Mouse (Mus musculus) frontal cortex, postnatal 14 days (tissue): ENCODE measurements at regions not wholly inside any gene's neighbourhood (a gene's known extent, or its start where the extent isn't known, plus 50 kb on each side); places are given as distances from the start of the nearest gene placed in this dataset.

Source experiments
- DNase-seq, 2 experiments: peaks; one replicate each; pipeline ENCODE4 v3.0.0; 2022; ENCODE audit warnings: low spot score in 2 of 2

- DNase-seq = peak; percentile 63 to 67
These were observed 143.5 kb downstream of the Rybp start for GRCm38 (mm10) chr6:100143586-100144301.

DNA sequence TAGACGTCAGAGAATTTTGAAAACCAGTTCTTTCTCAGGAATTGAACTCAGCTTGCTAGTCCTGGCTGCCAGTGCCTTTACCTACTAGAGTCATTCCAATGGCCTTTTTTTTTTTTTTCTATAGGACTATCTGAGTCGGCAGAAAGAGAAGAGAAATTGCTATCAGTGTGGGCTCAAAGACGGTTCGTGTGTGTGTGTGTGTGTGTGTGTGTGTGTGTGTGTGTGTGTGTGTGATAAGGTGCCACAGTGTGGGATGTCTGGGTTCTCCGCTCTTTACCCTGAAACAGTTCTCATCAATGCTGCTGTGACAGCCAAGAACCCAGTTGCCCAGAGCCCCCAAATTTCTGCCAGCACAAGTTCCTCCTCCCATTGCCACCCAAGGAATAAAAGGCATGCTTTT is 146.1 kb downstream of the Rybp start:
- no peak for DNase-seq

GRCm38 (mm10) chr6:100140581-100141114 is 146.6 kb downstream of the Rybp start:
- no peak for DNase-seq

- DNase-seq = no peak
These were observed 147.5 kb downstream of the Rybp start for GRCm38 (mm10) chr6:100139809-100140208.

DNA sequence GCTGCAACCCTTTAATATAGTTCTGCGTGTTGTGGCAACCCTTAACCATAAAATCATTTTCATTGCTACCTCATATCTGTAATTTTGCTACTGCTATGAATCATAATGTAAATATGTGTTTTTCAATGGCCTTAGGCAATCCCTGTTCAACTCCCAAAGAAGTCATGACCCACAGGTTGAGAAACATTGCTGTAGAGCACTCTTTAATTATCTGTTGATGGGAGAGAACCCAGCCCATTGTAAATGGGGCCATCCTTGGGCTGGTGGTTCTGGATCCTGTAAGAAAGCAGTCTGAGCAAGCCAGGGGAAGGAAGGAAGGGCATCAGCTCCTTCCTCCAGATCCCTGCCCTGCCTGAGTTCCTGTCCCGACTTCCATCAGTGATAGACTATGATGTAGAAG is 148.6 kb downstream of the Rybp start:
- no peak for DNase-seq

GRCm38 (mm10) chr6:100135177-100135576 is 152.1 kb downstream of the Rybp start:
- DNase-seq = no peak

DNA sequence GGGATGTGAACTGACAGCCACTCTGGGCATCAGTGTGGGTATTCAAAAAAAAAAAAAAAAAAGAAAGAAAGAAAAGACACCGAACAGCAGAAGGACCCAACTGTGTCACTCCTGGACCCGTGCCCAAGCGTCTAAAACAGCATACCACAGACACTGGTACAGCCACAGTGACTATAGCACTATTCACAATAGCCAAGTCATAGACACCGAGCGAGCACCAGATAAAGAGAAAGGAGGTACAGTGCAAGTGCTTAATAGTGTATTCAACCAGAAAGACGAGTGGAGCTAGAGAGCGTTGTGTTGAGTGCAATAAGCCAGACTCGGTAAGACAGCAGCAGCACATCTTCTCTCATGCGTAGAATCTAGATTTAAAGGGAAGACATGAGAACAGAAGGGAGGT is 153.3 kb downstream of the Rybp start:
- DNase-seq = no peak

GRCm38 (mm10) chr6:100132916-100133600 is 154.2 kb downstream of the Rybp start:
- no peak for DNase-seq

DNA sequence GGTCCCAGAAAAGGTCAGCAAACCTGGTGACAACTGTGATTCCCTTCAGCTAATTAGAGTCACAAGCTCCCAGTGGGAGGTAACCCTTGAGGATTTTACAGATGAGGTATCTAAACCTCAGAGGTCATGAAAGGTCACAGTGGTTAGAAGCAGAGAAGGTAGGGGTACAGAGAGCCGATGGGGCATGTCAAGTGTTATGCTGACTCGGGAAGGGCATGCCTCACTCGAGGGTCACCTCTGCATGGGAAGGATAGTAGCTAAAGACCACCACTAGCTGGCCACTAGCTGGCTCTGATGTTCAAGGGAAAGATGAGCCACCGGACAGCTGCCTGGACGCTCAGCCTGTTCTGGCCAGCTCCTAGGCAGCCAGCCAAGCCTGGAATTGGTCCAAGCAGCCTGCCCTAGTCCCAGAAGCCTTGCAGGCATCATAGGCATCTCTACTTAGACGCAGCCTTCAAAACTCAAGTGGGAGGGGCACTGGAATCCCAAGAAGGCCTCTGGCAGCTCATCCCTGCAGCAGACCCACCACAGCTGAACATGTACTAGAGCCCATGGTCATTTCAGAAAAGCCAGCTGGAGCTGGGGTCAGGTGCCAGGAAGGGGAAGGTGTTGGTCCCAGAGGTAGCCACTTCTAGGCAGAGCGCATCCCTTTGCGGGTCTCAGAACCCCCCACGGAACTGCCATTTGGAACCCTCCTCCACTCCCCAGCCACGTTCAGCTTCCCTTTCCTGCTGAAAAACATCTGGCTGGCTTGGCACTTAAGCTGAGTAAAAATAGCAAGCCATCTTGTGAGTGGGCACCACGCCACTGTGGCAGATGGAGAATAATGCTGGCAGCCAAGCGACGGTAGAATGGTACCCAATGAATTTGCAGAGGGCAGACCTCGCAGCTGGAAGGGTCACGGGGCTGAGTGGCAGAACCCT is 159.8 kb downstream of the Rybp start:
- peak; percentile 67 to 76 for DNase-seq

GRCm38 (mm10) chr6:100126736-100127135 is 160.5 kb downstream of the Rybp start:
- DNase-seq = no peak

DNA sequence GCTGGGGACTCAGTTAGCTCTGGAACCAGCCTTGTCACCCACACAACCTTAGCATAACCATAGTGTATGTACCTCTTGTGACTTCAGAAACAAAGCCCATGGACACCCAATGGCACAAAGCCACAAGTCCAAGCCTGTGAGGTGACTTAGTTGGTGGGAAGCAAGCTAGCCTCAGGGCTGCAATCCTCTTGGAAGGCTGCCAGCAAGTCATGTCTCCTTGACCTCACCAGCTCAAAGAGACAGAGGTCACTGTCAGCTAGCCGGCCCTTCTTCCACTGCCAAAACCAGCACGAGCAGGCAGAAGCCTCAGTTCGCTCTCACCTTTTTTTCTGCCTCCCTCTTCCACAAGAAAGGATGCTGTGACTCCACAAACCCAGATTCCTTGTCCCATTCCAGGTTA is 161.0 kb downstream of the Rybp start:
- no peak for DNase-seq

GRCm38 (mm10) chr6:100121240-100121639 is 166.0 kb downstream of the Rybp start:
- no peak for DNase-seq

DNA sequence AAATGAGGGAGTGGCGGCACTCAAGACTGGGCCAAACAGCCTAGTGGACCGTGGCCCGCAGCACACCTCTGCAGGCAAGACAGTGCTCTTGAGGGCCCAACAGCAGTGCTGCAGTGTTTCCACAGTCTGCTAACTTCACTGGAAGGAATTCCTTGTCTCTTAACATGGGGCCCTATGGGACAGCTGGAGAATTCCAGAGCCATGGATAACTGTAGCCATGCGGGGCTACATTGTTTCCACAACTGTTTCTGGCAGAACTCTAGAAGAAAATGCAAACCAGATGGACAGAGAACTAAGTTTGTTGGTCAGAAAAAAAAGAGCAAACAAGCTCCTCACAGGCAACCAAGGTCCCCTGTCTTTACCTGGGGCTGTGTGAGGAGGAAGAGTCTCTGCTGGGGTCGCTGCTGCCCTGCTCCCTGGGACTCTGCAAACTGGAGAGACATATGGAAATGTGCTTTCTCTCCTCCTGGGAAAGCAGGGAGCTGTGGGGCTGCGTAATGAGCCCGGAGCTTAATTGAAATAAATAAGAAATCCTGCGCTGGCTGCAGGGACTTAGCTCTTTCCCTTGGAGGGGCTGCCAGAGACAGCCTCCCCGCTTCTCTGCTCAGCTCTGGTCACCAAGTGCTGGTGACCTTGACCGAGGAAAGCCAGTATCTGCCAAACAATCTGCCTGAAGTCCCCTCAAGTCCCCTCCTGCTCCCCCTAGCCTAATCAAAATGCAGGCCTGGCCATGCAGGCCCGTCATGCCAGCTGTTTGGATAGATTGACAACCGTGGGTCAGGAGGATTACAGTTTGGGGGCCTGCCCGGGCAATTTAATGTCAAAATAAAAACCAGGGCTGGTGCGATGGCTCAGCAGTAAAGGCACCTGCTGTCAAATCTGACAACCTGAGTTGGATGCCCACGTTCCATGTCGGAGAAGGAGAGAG is 167.0 kb downstream of the Rybp start:
- no peak for DNase-seq

GRCm38 (mm10) chr6:100117084-100117483 is 170.2 kb downstream of the Rybp start:
- DNase-seq = no peak

- no peak for DNase-seq
These were observed 173.7 kb downstream of the Rybp start for GRCm38 (mm10) chr6:100113393-100114137.

GRCm38 (mm10) chr6:100110981-100111660 is 176.2 kb downstream of the Rybp start:
- DNase-seq = no peak

DNA sequence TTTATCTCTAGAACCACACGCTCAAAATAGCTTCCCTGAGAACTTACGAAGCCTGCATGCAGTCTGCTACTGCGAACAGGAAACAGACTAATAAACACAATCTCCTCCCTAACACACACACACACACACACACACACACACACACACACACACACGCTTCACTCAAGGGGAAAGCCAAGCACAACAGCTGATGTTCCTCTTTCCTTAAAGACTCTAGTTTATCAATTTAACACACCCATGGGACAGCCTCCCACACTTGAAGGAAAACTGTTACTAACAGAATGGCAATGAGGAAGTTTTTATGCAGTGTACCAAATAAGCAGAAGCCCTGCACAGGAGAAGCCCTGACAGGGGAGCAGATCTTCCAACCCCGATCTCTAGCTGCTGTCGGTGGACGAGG is 177.3 kb downstream of the Rybp start:
- DNase-seq = no peak

DNA sequence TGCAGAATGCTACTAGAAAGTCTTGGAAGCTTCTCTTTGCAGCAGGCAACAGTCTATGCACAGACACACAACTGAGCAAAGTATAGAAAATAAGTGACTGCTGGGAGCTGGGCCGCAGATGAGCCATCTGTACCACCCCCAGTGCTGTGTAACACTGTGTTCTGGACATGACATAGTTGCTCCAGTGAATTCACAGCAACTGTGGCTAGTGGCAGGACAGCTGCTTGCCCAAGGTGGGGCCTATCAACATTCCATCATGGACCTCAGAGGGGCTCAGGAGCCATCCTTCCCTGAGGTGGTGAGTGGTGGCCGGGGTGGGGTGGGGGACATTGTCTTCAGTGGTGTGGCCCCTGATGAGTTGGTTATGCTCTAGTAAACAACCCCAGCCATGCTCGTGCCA is 177.9 kb downstream of the Rybp start:
- no peak for DNase-seq

GRCm38 (mm10) chr6:100107508-100107907 is 179.8 kb downstream of the Rybp start:
- DNase-seq = no peak

DNA sequence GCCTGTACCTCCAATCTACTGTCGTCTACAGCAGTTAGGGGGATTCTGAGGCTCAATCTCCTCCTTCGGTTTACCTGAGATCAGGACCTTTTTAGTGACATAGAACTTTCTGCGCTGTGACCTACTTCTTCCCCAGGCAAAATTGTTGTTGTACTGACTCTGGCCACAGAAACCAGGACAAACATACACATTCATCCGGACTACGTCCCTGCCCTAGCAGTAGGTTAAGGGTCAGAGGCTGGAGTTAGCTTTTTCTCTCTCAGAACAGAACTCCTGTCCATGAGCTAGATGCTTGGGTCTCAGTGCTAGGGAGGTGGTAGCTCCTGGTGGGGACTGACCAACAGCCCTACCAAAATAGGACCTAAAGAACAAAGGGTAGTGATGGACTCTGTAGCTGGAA is 180.2 kb downstream of the Rybp start:
- no peak for DNase-seq
